Mouse (Mus musculus): ENCODE measurements around the gene Pik3cd. TPM values are rescaled to one million over a fixed set of nuclear protein-coding genes. Genes with fewer than 3 reads are reported as not detected.

Gene Pik3cd
- total and polyA plus RNA-seq, 3 experiments, result 57.0 to 95.0 (median 72.1) TPM

DNA sequence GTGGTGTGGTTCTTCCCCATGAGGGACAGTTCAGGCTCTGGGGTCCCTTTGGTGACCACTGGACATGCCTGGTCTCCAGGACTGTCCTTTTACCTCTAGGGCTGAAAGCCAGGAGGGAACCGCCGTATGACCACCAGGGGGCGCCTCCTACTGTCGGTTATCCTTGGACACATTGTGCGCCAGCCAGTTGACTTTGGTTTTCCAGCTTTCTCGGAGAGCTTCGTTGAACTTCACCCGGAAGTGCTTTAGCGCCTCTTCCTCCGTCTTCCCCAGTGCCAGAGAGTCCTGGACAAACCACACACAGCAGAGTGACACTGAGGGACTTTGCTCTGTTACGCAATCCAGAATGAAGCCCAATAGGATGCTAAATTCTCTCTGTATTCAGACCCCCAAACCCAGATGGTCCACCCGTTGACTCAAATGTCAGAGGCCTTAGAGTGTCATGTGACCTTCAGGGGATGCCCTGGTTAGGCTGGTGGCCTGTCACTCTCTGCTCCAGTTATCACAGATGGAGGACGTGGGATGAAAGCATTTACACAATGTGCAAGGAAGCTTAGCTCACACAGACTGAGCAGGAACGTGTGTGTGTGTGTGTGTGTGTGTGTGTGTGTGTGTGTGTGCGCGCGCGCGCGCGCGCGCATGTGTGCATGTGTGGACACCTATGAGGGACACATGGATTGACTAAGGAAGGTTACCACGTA, 51.7 kb downstream of the Pik3cd start:
- in situ Hi-C loops (cut with MboI; ENCODE audit: low pct_ligation_motif_present, low pct_unique_long_range_greater_than_20kb, low sequenced_read_pairs), result loop anchor here (5.0 kb wide), 1 partner anchor 33 kb away; no protein-coding TSS in a partner anchor
- Histone ChIP-seq H3K79me2 (replicated peaks; ENCODE audit: control insufficient read depth, extremely low read depth, insufficient read depth, poor library complexity, severe bottlenecking) (no peaks in the 10 kb centered on the region), H3K27ac (ENCODE audit: insufficient read depth, low read depth) (no peak overlapping the region), H3K9ac (ENCODE audit: insufficient read depth, low read depth) (no peak overlapping the region), H3K9me3 (replicated peaks; ENCODE audit: low read length) (peaks cover 6% of the 10 kb centered on the region), H3K27me3 (replicated peaks) (no peaks in the 10 kb centered on the region), H3K4me2 (ENCODE audit: insufficient read depth, low read depth, poor library complexity, severe bottlenecking) (no peak overlapping the region), H3K4me3 (replicated peaks in 1 of 3; ENCODE audit: low read depth in 2 of 3, low read length in 2 of 3, poor library complexity in 1 of 3) (no peak overlapping the region), H3K36me3 (replicated peaks in 1 of 2; ENCODE audit: control insufficient read depth in 1 of 2, insufficient read depth in 1 of 2, low read length in 1 of 2) (peaks cover 98 to 99% of the 10 kb centered on the region in 2 experiments), H3K4me1 (ENCODE audit: control insufficient read depth in 1 of 2, insufficient read depth in 2 of 2) (peaks cover 0 to 18% of the 10 kb centered on the region in 2 experiments; a peak in 2 of 4 replicates)
- peak; percentile 59 for DNase-seq (ENCODE audit: extremely low read depth)
- dilution Hi-C loops (cut with MboI; ENCODE audit: extremely low pct_ligation_motif_present, extremely low pct_unique_long_range_greater_than_20kb, low sequenced_read_pairs), result no loop called here
- TF ChIP-seq UBTF (IDR thresholded peaks at IDR 0.05; ENCODE audit: low read depth, low read length) (no peak), CTCF (conservative IDR thresholded peaks at IDR 0.05 in 1 of 2, IDR thresholded peaks at IDR 0.05 in 1 of 2; ENCODE audit: low read depth in 2 of 2, low read length in 2 of 2) (peak; percentile 73 to 78), MYC (IDR thresholded peaks at IDR 0.05; ENCODE audit: low read depth, low read length) (no peak), TBP (conservative IDR thresholded peaks at IDR 0.05; ENCODE audit: low read depth, low read length) (no peak), SMC3 (IDR thresholded peaks at IDR 0.05; ENCODE audit: low read depth, low read length) (peak; percentile 91), POLR2AphosphoS2 (IDR thresholded peaks at IDR 0.05; ENCODE audit: low read depth, low read length) (no peak), MXI1 (IDR thresholded peaks at IDR 0.05; ENCODE audit: low read depth, low read length) (peak; percentile 16; the same call in 1 of the 2 replicates), RAD21 (IDR thresholded peaks at IDR 0.05; ENCODE audit: low read depth, low read length) (peak; percentile 64), USF2 (conservative IDR thresholded peaks at IDR 0.05; ENCODE audit: low read depth, low read length) (no peak), ZC3H11A (IDR thresholded peaks at IDR 0.05; ENCODE audit: low read depth, low read length) (peak; percentile 23; the same call in 1 of the 2 replicates), ELF1 (IDR thresholded peaks at IDR 0.05; ENCODE audit: low read depth, low read length) (peak; percentile 40)

DNA sequence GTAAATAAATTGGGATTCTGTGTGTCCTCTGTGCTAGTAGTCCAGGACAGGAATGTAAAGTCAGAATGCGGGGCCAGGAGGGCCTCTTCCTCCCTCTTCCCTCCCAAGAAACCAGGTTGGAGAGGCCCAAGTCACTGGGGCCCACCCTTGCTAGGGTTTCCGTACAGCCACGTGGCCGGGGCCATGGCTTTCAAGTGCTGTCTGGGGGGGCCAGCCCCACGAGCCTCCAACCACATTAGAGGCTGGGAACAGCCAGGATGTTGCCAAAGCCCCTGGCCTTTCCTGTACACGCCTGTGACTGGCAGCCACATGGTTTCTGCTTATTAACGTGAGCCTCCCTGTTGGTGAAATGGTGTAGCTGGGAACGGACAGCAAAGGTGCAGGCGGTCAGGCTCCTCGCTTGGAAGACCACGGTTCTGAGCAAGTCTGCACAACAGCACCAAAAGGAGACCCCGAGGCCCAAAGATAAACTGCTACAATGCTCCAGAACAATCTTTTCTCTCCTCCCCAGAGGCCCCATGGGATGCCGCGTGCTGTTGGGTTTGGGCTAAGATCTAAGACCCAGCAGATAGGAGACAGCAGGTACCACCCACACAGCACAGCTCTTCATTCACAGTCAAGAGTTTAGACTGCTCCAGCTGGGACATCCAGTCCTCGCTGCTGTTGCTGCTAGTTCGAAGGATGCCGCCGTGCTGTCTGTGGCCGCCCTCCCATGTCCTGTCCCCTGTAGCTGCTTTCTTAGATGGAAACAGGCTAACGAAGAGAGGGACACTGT, 54.2 kb downstream of the Pik3cd start:
- Histone ChIP-seq H3K9me3 (replicated peaks; ENCODE audit: low read length) (peaks cover 6% of the 10 kb centered on the region), H3K9ac (ENCODE audit: insufficient read depth, low read depth) (no peak overlapping the region), H3K79me2 (replicated peaks; ENCODE audit: control insufficient read depth, extremely low read depth, insufficient read depth, poor library complexity, severe bottlenecking) (no peaks in the 10 kb centered on the region), H3K4me2 (ENCODE audit: insufficient read depth, low read depth, poor library complexity, severe bottlenecking) (no peak overlapping the region), H3K27ac (ENCODE audit: insufficient read depth, low read depth) (no peak overlapping the region), H3K4me3 (replicated peaks in 1 of 3; ENCODE audit: low read depth in 2 of 3, low read length in 2 of 3, poor library complexity in 1 of 3) (no peak overlapping the region), H3K27me3 (replicated peaks) (no peaks in the 10 kb centered on the region), H3K36me3 (replicated peaks in 1 of 2; ENCODE audit: control insufficient read depth in 1 of 2, insufficient read depth in 1 of 2, low read length in 1 of 2) (peaks cover 87 to 95% of the 10 kb centered on the region in 2 experiments), H3K4me1 (ENCODE audit: control insufficient read depth in 1 of 2, insufficient read depth in 2 of 2) (peaks cover 6 to 33% of the 10 kb centered on the region in 2 experiments; a peak in 3 of 4 replicates)
- no peak for DNase-seq (ENCODE audit: extremely low read depth)
- no peak for TF ChIP-seq UBTF (IDR thresholded peaks at IDR 0.05; ENCODE audit: low read depth, low read length)
- TF ChIP-seq ELF1 (IDR thresholded peaks at IDR 0.05; ENCODE audit: low read depth, low read length), result no peak
- no peak for TF ChIP-seq JUND (conservative IDR thresholded peaks at IDR 0.05; ENCODE audit: low read depth, low read length)
- TF ChIP-seq POLR2AphosphoS2 (IDR thresholded peaks at IDR 0.05; ENCODE audit: low read depth, low read length), result no peak; the same call in 1 of the 2 replicates
- TF ChIP-seq EP300 (IDR thresholded peaks at IDR 0.05; ENCODE audit: low read length), result no peak
- in situ Hi-C loops (cut with MboI; ENCODE audit: low pct_ligation_motif_present, low pct_unique_long_range_greater_than_20kb, low sequenced_read_pairs), result no loop called here
- dilution Hi-C loops (cut with MboI; ENCODE audit: extremely low pct_ligation_motif_present, extremely low pct_unique_long_range_greater_than_20kb, low sequenced_read_pairs), result no loop called here
